8 mouse cellular contexts compared by ENCODE assay signal in genomic region chr19:6489030-6489429, GRCm38 (mm10). TPM values are rescaled to one million over a fixed set of nuclear protein-coding genes. Genes with fewer than 3 reads are reported as not detected.
DNase-seq lines count a peak whose midpoint lies in the region; ATAC-seq lines count a peak whose summit lies in the region.

No protein-coding gene starts in this region.

- H3K4me1 ChIP-seq in intestine, embryonic 14.5 days (replicated peaks; ENCODE audit: control insufficient read depth, insufficient read depth, low read length) = 0 out of 2 replicates have a peak, but pooled peaks cover 3% of the 10 kb centered on the region
- H3K4me1 ChIP-seq in midbrain, embryonic 15.5 days = peaks cover 9% of the 10 kb centered on the region

- no peak overlapping the region for H3K4me3 ChIP-seq in intestine, embryonic 14.5 days (ENCODE audit: low read depth, low read length)
- H3K4me3 ChIP-seq in midbrain, embryonic 15.5 days = no peak overlapping the region

- H3K4me2 ChIP-seq in intestine, embryonic 14.5 days (ENCODE audit: low read length) = no peak overlapping the region
- H3K4me2 ChIP-seq in midbrain, embryonic 15.5 days = no peak overlapping the region

- peaks cover 11% of the 10 kb centered on the region for H3K27me3 ChIP-seq in intestine, embryonic 14.5 days (replicated peaks; ENCODE audit: control insufficient read depth, insufficient read depth, low read length)
- H3K27me3 ChIP-seq in midbrain, embryonic 15.5 days (replicated peaks) = no peaks in the 10 kb centered on the region

- no peak overlapping the region for H3K27ac ChIP-seq in intestine, embryonic 14.5 days (ENCODE audit: low read depth)
- no peak overlapping the region for H3K27ac ChIP-seq in midbrain, embryonic 15.5 days

- no peaks in the 10 kb centered on the region for H3K9me3 ChIP-seq in intestine, embryonic 14.5 days (ENCODE audit: control insufficient read depth, low read length)
- no peaks in the 10 kb centered on the region for H3K9me3 ChIP-seq in midbrain, embryonic 15.5 days

- ATAC-seq in intestine, embryonic 14.5 days (replicated peaks; ENCODE audit: low FRiP score, low TSS enrichment, low read depth) = peak; percentile 44; the same call in 1 of the 2 replicates
- ATAC-seq in midbrain, embryonic 15.5 days (replicated peaks) = peak; percentile 65
- no peak for ATAC-seq in erythroid progenitor cell, adult 5-6 weeks (replicated peaks; ENCODE audit: low FRiP score, poor library complexity, severe bottlenecking)

- WGBS in intestine, embryonic 14.5 days = 0% methylated on average over 4 of the region's 4 CpGs
- 2% methylated on average over 4 of the region's 4 CpGs for WGBS in midbrain, embryonic 15.5 days

- intact Hi-C loops in left cerebral cortex, postnatal 14 days (cut with DNase I) = no loop called here

- H3K9ac ChIP-seq in intestine, embryonic 14.5 days (ENCODE audit: low read length) = no peak overlapping the region
- H3K9ac ChIP-seq in midbrain, embryonic 15.5 days = no peak overlapping the region

- peak; percentile 94 for DNase-seq in adipocyte (ENCODE audit: low spot score)
- DNase-seq in cerebellum, postnatal 10 days = peak; percentile 96 to 98
- peak; percentile 89 for DNase-seq in frontal cortex, postnatal 25 days (ENCODE audit: low spot score in 2 of 2)
- DNase-seq in intestine, embryonic 14.5 days (ENCODE audit: low spot score) = peak; percentile 96
- DNase-seq in left cerebral cortex, postnatal 14 days (ENCODE audit: low spot score in 2 of 2) = peak; percentile 92 to 93
- peak; percentile 58 for DNase-seq in spleen, adult 12 weeks (ENCODE audit: low spot score)

- no peaks in the 10 kb centered on the region for H3K36me3 ChIP-seq in intestine, embryonic 14.5 days (ENCODE audit: control insufficient read depth, insufficient read depth, low read length)
- no peaks in the 10 kb centered on the region for H3K36me3 ChIP-seq in midbrain, embryonic 15.5 days (replicated peaks)

RNA-seq across cellular contexts. Expression of gene Slc22a12, which starts 53.8 kb away (rescaled TPM):
- polyA plus RNA-seq in intestine, embryonic 14.5 days (2014; fragmentation: Nextera tagmentation; extraction: Ambion mirVana) = not detected in 2 replicates
- total RNA-seq in left cerebral cortex, postnatal 14 days (2021) = under 1 TPM; 0.20 to 0.44 TPM
- polyA plus RNA-seq in midbrain, embryonic 15.5 days (2015; fragmentation: Nextera tagmentation; extraction: Ambion mirVana) = 0.17 and 0.32 TPM in 2 replicates
- not detected in 2 replicates for total RNA-seq in erythroid progenitor cell, adult 5-6 weeks (2015; ENCODE audit: low replicate concordance)
- total RNA-seq in erythroid progenitor cell, adult 5-6 weeks (2017; ENCODE audit: low replicate concordance) = not detected in 2 replicates
